In the genomic region with DNA sequence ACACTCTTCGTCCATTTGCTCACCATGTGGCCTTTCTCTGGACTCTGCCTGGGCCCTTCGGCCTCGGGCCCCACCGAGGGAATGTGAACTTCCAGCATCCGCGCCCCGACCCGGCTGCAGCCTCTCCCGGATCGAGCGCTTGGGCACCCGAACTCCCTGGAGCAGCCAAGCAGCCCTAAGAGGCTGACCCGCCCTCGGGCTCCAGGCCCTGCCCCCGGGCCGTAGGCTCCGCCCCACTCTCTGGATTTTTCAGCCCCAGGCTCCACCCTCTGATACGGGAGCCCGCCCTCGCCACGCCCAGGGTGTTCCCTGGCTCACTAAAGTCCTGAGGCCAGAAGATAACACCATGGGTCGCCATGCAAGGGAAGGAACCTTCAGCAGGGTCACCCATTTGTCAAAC, we compare ENCODE assay signal across 8 mouse cellular contexts. TPM values are rescaled to one million over a fixed set of nuclear protein-coding genes. Genes with fewer than 3 reads are reported as not detected.
DNase-seq lines count a peak whose midpoint lies in the region; ATAC-seq lines count a peak whose summit lies in the region.

A gene (minus strand): TSS at position 137 of the 400 bp plus-strand sequence.

- peak within 1 kb of the TSS; percentile 42 for H3K4me3 ChIP-seq in hindbrain, embryonic 12.5 days

- peak within 1 kb of the TSS; percentile 66 for H3K4me2 ChIP-seq in hindbrain, embryonic 12.5 days (replicated peaks)

- H3K9me3 ChIP-seq in hindbrain, embryonic 12.5 days (replicated peaks) = 0 out of 2 replicates have a peak, but pooled peaks cover 2% of the 10 kb centered on the region

- ATAC-seq in hindbrain, embryonic 12.5 days (ENCODE audit: low FRiP score) = peak; percentile 87

- DNase-seq in R1 (ENCODE audit: low read depth, low spot score) = peak; percentile 91
- DNase-seq in cerebellum, postnatal 14 days = peak; percentile 87 to 89
- DNase-seq in frontal cortex, postnatal 14 days (ENCODE audit: low spot score in 2 of 2) = peak; percentile 62 to 64
- peak; percentile 66 to 67 for DNase-seq in left cerebral cortex, adult 18-20 months (ENCODE audit: low spot score in 2 of 2)
- peak; percentile 91 to 93 for DNase-seq in lung, postnatal 4 days
- peak; percentile 89 for DNase-seq in retina, embryonic 14.5 days (ENCODE audit: low spot score)
- peak; percentile 75 for DNase-seq in thymus, postnatal 4 days

- H3K9ac ChIP-seq in hindbrain, embryonic 12.5 days = peak within 1 kb of the TSS; percentile 62

- H3K4me1 ChIP-seq in hindbrain, embryonic 12.5 days = peaks cover 11% of the 10 kb centered on the region

- H3K36me3 ChIP-seq in hindbrain, embryonic 12.5 days = peaks cover 26% of the 10 kb centered on the region

- peaks cover 45% of the 10 kb centered on the region for H3K27me3 ChIP-seq in hindbrain, embryonic 12.5 days

- under 1% methylated on average over 22 of the region's 22 CpGs for WGBS in hindbrain, embryonic 12.5 days

- H3K27ac ChIP-seq in hindbrain, embryonic 12.5 days = no peak within 1 kb of the TSS

RNA-seq across cellular contexts. Expression of the gene that starts here (rescaled TPM):
- polyA plus RNA-seq in hindbrain, embryonic 12.5 days (2016; fragmentation: Nextera tagmentation; extraction: Ambion mirVana) = 6.6 and 8.7 TPM in 2 replicates
- total RNA-seq in left cerebral cortex, adult 18-20 months (2021) = 1 to 10 TPM; 3.7 to 4.4 TPM
